Mouse (Mus musculus): ENCODE data around the gene Spop. TPM values are rescaled to one million over a fixed set of nuclear protein-coding genes. Genes with fewer than 3 reads are reported as not detected.

Gene Spop
- total RNA-seq, 1 experiment from 2014 or later: 110 TPM

GRCm38 (mm10) chr11:95417341-95417740, 3.5 kb downstream of the Spop start:
- no peak for DNase-seq

- no peak for DNase-seq
Measured at GRCm38 (mm10) chr11:95420880-95421435, 7.1 kb downstream of the Spop start.

GRCm38 (mm10) chr11:95423505-95423904, 9.6 kb downstream of the Spop start:
- peak; percentile 22 for DNase-seq

- DNase-seq: no peak
Measured at GRCm38 (mm10) chr11:95431344-95431743, 17.5 kb downstream of the Spop start.

- DNase-seq: peak; percentile 53
Measured at GRCm38 (mm10) chr11:95432194-95432593, 18.3 kb downstream of the Spop start.

GRCm38 (mm10) chr11:95445371-95445770, 31.5 kb downstream of the Spop start:
- DNase-seq: no peak

GRCm38 (mm10) chr11:95446580-95447305, 32.9 kb downstream of the Spop start:
- DNase-seq: no peak

- no peak for DNase-seq
Measured at GRCm38 (mm10) chr11:95448346-95448745, 34.5 kb downstream of the Spop start.

- no peak for DNase-seq
Measured at GRCm38 (mm10) chr11:95455331-95455730, 41.5 kb downstream of the Spop start.

- DNase-seq: no peak
Measured at GRCm38 (mm10) chr11:95460872-95461271, 47.0 kb downstream of the Spop start.

- no peak for DNase-seq
Measured at GRCm38 (mm10) chr11:95462168-95462567, 48.3 kb downstream of the Spop start.

- DNase-seq: peak; percentile 49
Measured at GRCm38 (mm10) chr11:95467731-95468130, 53.9 kb downstream of the Spop start.

GRCm38 (mm10) chr11:95472942-95473341, 59.1 kb downstream of the Spop start:
- DNase-seq: no peak

- DNase-seq: no peak
Measured at GRCm38 (mm10) chr11:95473456-95473855, 59.6 kb downstream of the Spop start.

- no peak for DNase-seq
Measured at GRCm38 (mm10) chr11:95476323-95476722, 62.4 kb downstream of the Spop start.

GRCm38 (mm10) chr11:95479458-95479857, 65.6 kb downstream of the Spop start:
- DNase-seq: no peak

GRCm38 (mm10) chr11:95480662-95481061, 66.8 kb downstream of the Spop start:
- no peak for DNase-seq

- DNase-seq: no peak
Measured at GRCm38 (mm10) chr11:95485634-95486033, 71.8 kb downstream of the Spop start.

GRCm38 (mm10) chr11:95487237-95487636, 73.4 kb downstream of the Spop start:
- no peak for DNase-seq

GRCm38 (mm10) chr11:95490104-95490503, 76.2 kb downstream of the Spop start:
- peak; percentile 76 for DNase-seq

- DNase-seq: no peak
Measured at GRCm38 (mm10) chr11:95492256-95492655, 78.4 kb downstream of the Spop start.

- DNase-seq: no peak
Measured at GRCm38 (mm10) chr11:95493010-95493409, 79.1 kb downstream of the Spop start.

- no peak for DNase-seq
Measured at GRCm38 (mm10) chr11:95493950-95494349, 80.1 kb downstream of the Spop start.

GRCm38 (mm10) chr11:95494374-95494773, 80.5 kb downstream of the Spop start:
- DNase-seq: no peak

All from adrenal gland, postnatal 14 days (tissue).